Mouse (Mus musculus): ENCODE data around the gene Arel1.
A peak's percentile ranks its signal among the peaks of the same experiment; 100 is the strongest.

DNA sequence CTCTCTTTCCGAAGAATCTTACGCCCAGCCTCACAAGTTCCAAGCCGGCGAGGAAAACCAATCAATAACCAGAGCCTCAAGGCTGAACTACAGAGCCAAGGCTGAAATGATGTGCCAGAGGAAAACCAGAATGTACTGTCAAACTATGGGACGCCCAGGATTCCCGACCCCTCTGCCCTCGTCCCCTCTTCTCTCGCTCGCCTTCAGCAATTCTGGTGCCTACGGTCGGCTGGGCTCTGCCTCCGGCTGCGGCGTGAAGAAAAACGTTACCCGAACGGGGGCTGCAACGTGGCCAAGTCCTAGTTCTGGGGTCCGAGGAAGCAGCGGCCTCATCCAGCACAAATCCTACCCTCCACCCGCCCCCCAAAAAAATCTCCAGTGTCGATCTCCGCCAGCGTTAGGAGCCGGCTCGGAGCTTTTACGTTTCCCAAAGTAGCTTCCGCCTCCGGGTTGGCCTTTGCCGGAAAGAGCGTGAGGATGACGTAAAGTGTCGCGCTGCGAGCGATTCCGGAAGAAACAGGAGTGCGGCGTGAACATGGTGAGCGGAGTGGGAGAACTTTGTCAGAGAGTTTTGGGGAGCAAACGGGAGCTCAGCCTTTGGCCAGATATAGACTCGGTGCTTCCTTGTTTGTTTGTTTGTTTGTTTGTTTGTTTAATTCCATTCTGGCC is at the start of gene Arel1, which contains the start of gene Fcf1:
- TF ChIP-seq POLR2A (IDR thresholded peaks at IDR 0.05; ENCODE audit: borderline replicate concordance, extremely low read depth, low read depth, low read length) (peak; percentile 73; the same call in 1 of the 2 replicates), CTCF (IDR thresholded peaks at IDR 0.05; ENCODE audit: insufficient read depth, low read length) (no peak)
